9 mouse cellular contexts compared by ENCODE assay signal in the genomic region with DNA sequence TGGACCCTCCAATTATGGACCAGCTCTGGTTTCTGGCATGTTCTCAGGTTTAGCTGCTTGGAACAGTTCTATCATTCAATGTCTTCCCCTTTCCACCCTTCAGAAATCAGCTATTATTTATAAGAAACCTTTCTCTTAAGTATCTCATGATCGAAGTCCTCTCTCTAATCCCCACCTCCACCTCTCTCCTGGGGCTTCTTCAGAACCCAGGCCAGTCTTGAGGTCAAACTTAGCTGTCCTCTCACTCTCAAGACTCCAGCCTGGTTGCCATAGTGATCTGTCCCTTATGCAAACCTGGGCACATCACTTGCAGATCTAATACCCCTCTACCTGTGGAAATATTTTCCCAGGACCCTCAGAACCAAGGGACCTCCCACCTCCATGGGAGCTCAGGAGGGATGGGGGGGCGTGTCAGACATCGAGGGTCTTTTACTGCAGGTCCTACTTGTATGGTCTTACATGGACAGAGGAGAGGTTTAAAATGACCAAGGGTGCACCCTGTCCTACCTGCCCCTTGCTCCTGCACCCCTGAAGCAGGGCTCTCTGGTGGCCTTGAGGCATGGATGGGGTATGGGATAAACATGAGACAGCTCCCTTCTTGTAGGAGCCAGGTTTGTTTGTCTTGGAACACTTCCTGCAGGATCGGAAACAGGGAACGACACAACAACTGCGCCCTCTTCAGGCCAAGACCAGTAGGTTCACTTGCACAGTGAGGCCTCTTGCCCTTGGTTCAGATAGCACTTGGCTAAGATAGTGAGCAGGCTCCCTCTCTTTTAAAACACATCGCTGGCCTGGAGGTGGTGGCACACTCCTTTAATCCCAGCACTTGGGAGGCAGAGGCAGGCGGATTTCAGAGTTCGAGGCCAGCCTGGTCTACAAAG. TPM values are rescaled to one million over a fixed set of nuclear protein-coding genes. Genes with fewer than 3 reads are reported as not detected.
DNase-seq lines count a peak whose midpoint lies in the region; ATAC-seq and TF ChIP-seq lines count a peak whose summit lies in the region.
"Not testable (repeated sequence)": the region's sequence is repeated elsewhere in the genome, so short reads cannot be mapped to it uniquely, and the experiment has no call there.
"Had no signal": no experiment of that assay in that cellular context is flagged by ENCODE, and none has a peak within 500 bp of the region (broad histone marks: within the 10 kb centered on the region; RNA-seq: fewer than 3 reads in every experiment).

No protein-coding gene starts in this region.

- not testable (repeated sequence) for TF ChIP-seq EP300 in stomach, postnatal 0 days (optimal IDR thresholded peaks at IDR 0.05)

- H3K27ac ChIP-seq in liver, embryonic 13.5 days; stomach, postnatal 0 days (replicated peaks): not testable (repeated sequence)

- H3K9ac ChIP-seq in liver, embryonic 13.5 days; stomach, postnatal 0 days (ENCODE audit: low read length): not testable (repeated sequence)

- peak; percentile 42 to 52 for DNase-seq in adrenal gland, adult 18-20 months (ENCODE audit: low spot score in 2 of 2)
- peak; percentile 0 for DNase-seq in embryo, embryonic 10.5 days (ENCODE audit: low spot score)
- peak; percentile 98 for DNase-seq in heart, adult 11 months
- DNase-seq in kidney, adult 9 months: peak; percentile 62
- DNase-seq in liver, embryonic 13.5 days: peak; percentile 27
- DNase-seq in neural tube, embryonic 10.5 days (ENCODE audit: extremely low spot score, low spot score): peak; percentile 6
- DNase-seq in stomach, postnatal 0 days (ENCODE audit: low spot score): peak; percentile 10

- not testable (repeated sequence) for ATAC-seq in liver, embryonic 13.5 days (ENCODE audit: low read depth); stomach, postnatal 0 days (ENCODE audit: low FRiP score, low TSS enrichment)

- not testable (repeated sequence) for H3K27me3 ChIP-seq in liver, embryonic 13.5 days; stomach, postnatal 0 days (ENCODE audit: control insufficient read depth, insufficient read depth, low read length)

- TF ChIP-seq CTCF in stomach, postnatal 0 days (IDR thresholded peaks at IDR 0.05; ENCODE audit: low read depth): not testable (repeated sequence)

- H3K4me2 ChIP-seq in liver, embryonic 13.5 days; stomach, postnatal 0 days (replicated peaks; ENCODE audit: low read depth): not testable (repeated sequence)

- not testable (repeated sequence) for H3K9me3 ChIP-seq in liver, embryonic 13.5 days (replicated peaks); stomach, postnatal 0 days (ENCODE audit: control insufficient read depth, low read length)

- WGBS in liver, embryonic 13.5 days (ENCODE audit: insufficient replicate concordance): 60% methylated on average over 4 of the region's 9 CpGs
- 85% methylated on average over 3 of the region's 9 CpGs for WGBS in stomach, postnatal 0 days

- H3K36me3 ChIP-seq in liver, embryonic 13.5 days; stomach, postnatal 0 days (ENCODE audit: control insufficient read depth, insufficient read depth, low read length): not testable (repeated sequence)

- H3K4me3 ChIP-seq in liver, embryonic 13.5 days (replicated peaks); stomach, postnatal 0 days (ENCODE audit: low read depth, low read length): not testable (repeated sequence)

- H3K4me1 ChIP-seq in liver, embryonic 13.5 days (replicated peaks); stomach, postnatal 0 days (replicated peaks; ENCODE audit: control insufficient read depth, insufficient read depth): not testable (repeated sequence)

RNA-seq across cellular contexts. Expression of gene Gm21119, which starts 24.4 kb away (rescaled TPM):
- under 1 TPM; 0.29 to 0.43 TPM for total RNA-seq in adrenal gland, adult 18-20 months (2021)
- not detected in 2 replicates for polyA plus RNA-seq in liver, embryonic 13.5 days (2015; fragmentation: Nextera tagmentation; extraction: Ambion mirVana)
- polyA plus RNA-seq in stomach, postnatal 0 days (2015; fragmentation: Nextera tagmentation; extraction: Ambion mirVana): not detected in 2 replicates
- polyA plus RNA-seq: activated CD4-positive, CD25-positive, alpha-beta regulatory T cell, adult 4 months; spleen, adult 2 months had no signal

Comparison
In these comparisons a context has a peak if more than half of its experiments do, and no peak if none do; other contexts are left out.
1. DNase-seq: peak in every context shown above with its lines; median percentile 98 in heart, adult 11 months; 62 in kidney, adult 9 months; 47 in adrenal gland, adult 18-20 months; 27 in liver, embryonic 13.5 days; 10 in stomach, postnatal 0 days; 6 in neural tube, embryonic 10.5 days; 0 in embryo, embryonic 10.5 days.